24 mouse cellular contexts compared by ENCODE assay signal in genomic region chr13:112623656-112624055, GRCm38 (mm10). TPM values are rescaled to one million over a fixed set of nuclear protein-coding genes. Genes with fewer than 3 reads are reported as not detected.
DNase-seq lines count a peak whose midpoint lies in the region; ATAC-seq and TF ChIP-seq lines count a peak whose summit lies in the region.
"Had no signal": no experiment of that assay in that cellular context is flagged by ENCODE, and none has a peak within 500 bp of the region (broad histone marks: within the 10 kb centered on the region; RNA-seq: fewer than 3 reads in every experiment).

No protein-coding gene starts in this region.

- ATAC-seq in erythroblast, adult 5-6 weeks (replicated peaks; ENCODE audit: low FRiP score, poor library complexity, severe bottlenecking) = 0 out of 2 replicates have a peak, but pooled peaks have one; percentile 43
- ATAC-seq: activated CD4-positive, CD25-positive, alpha-beta regulatory T cell, adult 4 months; forebrain, embryonic 13.5 days; forebrain, postnatal 0 days; intestine, embryonic 15.5 days; Patski had no signal

- no peak for TF ChIP-seq POLR2A in cerebellum, adult 2 months (IDR thresholded peaks at IDR 0.05; ENCODE audit: borderline replicate concordance, insufficient read depth, low read length)

- no peak overlapping the region for H3K27ac ChIP-seq in cerebellum, adult 2 months (ENCODE audit: insufficient read depth, low read length)
- H3K27ac ChIP-seq: embryonic facial prominence, embryonic 12.5 days; forebrain, embryonic 13.5 days; hindbrain, embryonic 10.5 days; hindbrain, embryonic 14.5 days; intestine, embryonic 15.5 days had no signal

- 22% methylated on average over 7 of the region's 7 CpGs for WGBS in cerebellum, adult 2 months

- H3K27me3 ChIP-seq in cerebellum, adult 2 months (ENCODE audit: control insufficient read depth, insufficient read depth, low read length) = no peaks in the 10 kb centered on the region
- H3K27me3 ChIP-seq: CH12.LX; embryonic facial prominence, embryonic 12.5 days; forebrain, embryonic 13.5 days; heart, embryonic 12.5 days; intestine, embryonic 15.5 days had no signal

- TF ChIP-seq CTCF in cerebellum, adult 2 months (IDR thresholded peaks at IDR 0.05; ENCODE audit: borderline replicate concordance, insufficient read depth, low read depth, low read length) = no peak

- H3K4me3 ChIP-seq in cerebellum, adult 2 months (replicated peaks; ENCODE audit: insufficient read depth, low read depth, low read length) = no peak overlapping the region
- H3K4me3 ChIP-seq: embryonic facial prominence, embryonic 12.5 days; forebrain, embryonic 13.5 days; heart, embryonic 12.5 days; hindbrain, embryonic 10.5 days; intestine, embryonic 15.5 days had no signal

- no peaks in the 10 kb centered on the region for H3K4me1 ChIP-seq in cerebellum, adult 2 months (ENCODE audit: control insufficient read depth, insufficient read depth, low read length)
- H3K4me1 ChIP-seq: embryonic facial prominence, embryonic 12.5 days; forebrain, embryonic 13.5 days; heart, embryonic 12.5 days; hindbrain, embryonic 10.5 days; intestine, embryonic 15.5 days had no signal

- DNase-seq in cerebellum, adult 18-20 months = peak; percentile 4 to 10
- DNase-seq in cerebellum, adult 8-10 months = no peak
- peak; percentile 12 to 32 for DNase-seq in cerebellum, adult 2 months
- peak; percentile 36 to 67 for DNase-seq in cerebellum, postnatal 10 days
- DNase-seq in layer of hippocampus, adult 8-10 months (ENCODE audit: low spot score in 2 of 2) = no peak
- no peak for DNase-seq in embryo, embryonic 9.5 days (ENCODE audit: extremely low spot score)
- DNase-seq: adrenal gland, postnatal 14 days; embryo, embryonic 11 days; forebrain, postnatal 0 days; gastrocnemius, postnatal 14 days; kidney, adult 2 months had no signal

RNA-seq across cellular contexts. Expression of gene Ddx4, which starts 28.6 kb away (rescaled TPM):
- polyA plus RNA-seq in cerebellum, adult 2 months (2012; rRNA removed) = 0.74 and 1.1 TPM in 2 replicates
- 1.5 and 3.1 TPM in 2 replicates for total RNA-seq in erythroblast, adult 5-6 weeks (2015; ENCODE audit: low replicate concordance)
- total RNA-seq in erythroblast, adult 5-6 weeks (2017; ENCODE audit: low replicate concordance) = 2.4 and 3.6 TPM in 2 replicates
- 1 to 10 TPM; 1.5 to 3.5 (median 2.1) TPM for total RNA-seq in layer of hippocampus, adult 8-10 months (2022)
- total RNA-seq: gastrocnemius, adult 18-20 months; gastrocnemius, postnatal 14 days; heart, postnatal 25 days had no signal
- polyA plus RNA-seq: activated CD4-positive, CD25-positive, alpha-beta regulatory T cell, adult 4 months; Patski had no signal

RNA-seq across cellular contexts. Expression of gene Il31ra, which starts 29.5 kb away (rescaled TPM):
- polyA plus RNA-seq in cerebellum, adult 2 months (2012; rRNA removed) = 0.11 and 0.24 TPM in 2 replicates
- 1.3 TPM in 1 of 2 replicates, not detected in the other for total RNA-seq in erythroblast, adult 5-6 weeks (2015; ENCODE audit: low replicate concordance)
- total RNA-seq in erythroblast, adult 5-6 weeks (2017; ENCODE audit: low replicate concordance) = 0.28 and 0.77 TPM in 2 replicates
- under 1 TPM in 3 of 4 experiments, not detected in 1; 0.24 to 0.91 (median 0.30) TPM for total RNA-seq in layer of hippocampus, adult 8-10 months (2022)
- total RNA-seq: CH12.LX; gastrocnemius, adult 18-20 months; heart, adult 8-10 months; heart, postnatal 25 days had no signal
- polyA plus RNA-seq: hindbrain, embryonic 10.5 days; Patski had no signal

RNA-seq across cellular contexts. Expression of gene Slc38a9, which starts 36.9 kb away (rescaled TPM):
- polyA plus RNA-seq in cerebellum, adult 2 months (2012; rRNA removed) = 23.7 and 25.9 TPM in 2 replicates
- 227 and 257 TPM in 2 replicates for total RNA-seq in erythroblast, adult 5-6 weeks (2015; ENCODE audit: low replicate concordance)
- 281 and 320 TPM in 2 replicates for total RNA-seq in erythroblast, adult 5-6 weeks (2017; ENCODE audit: low replicate concordance)
- total RNA-seq in layer of hippocampus, adult 8-10 months (2022) = 10 to 100 TPM; 27.0 to 35.3 (median 27.6) TPM

Comparison
In these comparisons a context has a peak if more than half of its experiments do, and no peak if none do; other contexts are left out.
1. DNase-seq: peak in cerebellum, adult 18-20 months (2 of 2), cerebellum, adult 2 months (2 of 2) and cerebellum, postnatal 10 days (2 of 2); none in cerebellum, adult 8-10 months (single experiment), layer of hippocampus, adult 8-10 months (0 of 2) and embryo, embryonic 9.5 days (single experiment).
2. RNA of gene Slc38a9, which starts 36.9 kb away (total RNA-seq): 227 to 320 TPM in erythroblast, adult 5-6 weeks; 27.0 to 35.3 TPM in layer of hippocampus, adult 8-10 months; every median in the first group is over 4 times any median in the second.